Mouse (Mus musculus): ENCODE measurements around the gene Thra. TPM values are rescaled to one million over a fixed set of nuclear protein-coding genes. Genes with fewer than 3 reads are reported as not detected.

Thra gene
- polyA plus RNA-seq, 1 experiment from 2014 or later = 37.8 TPM

DNA sequence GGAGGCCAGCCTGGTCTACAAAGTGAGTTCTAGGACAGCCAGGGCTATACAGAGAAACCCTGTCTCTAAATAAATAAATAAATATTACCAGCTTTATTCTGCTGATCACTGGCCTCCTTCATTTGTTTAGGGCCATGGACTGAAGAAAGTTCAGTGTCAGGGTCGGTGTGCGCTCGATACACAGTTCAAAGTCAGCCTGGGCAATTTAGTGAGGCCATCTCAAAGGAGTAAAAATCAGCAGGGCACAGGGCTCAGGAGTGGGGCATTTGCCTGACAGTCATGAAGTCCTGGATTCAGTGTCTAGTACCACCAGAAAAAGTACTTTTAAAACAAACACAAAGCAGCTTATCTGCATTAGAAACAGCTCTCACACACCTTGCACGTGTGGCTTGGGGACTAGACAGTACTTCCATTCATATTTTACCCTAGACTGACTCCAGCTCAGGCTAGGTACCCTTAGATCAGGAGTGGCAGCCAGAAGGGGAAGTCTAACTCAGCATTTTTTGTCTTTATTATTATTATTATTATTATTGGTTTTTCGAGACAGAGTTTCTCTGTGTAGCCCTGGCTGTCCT, 50.3 kb downstream of the Thra start:
- H3K27me3 ChIP-seq (ENCODE audit: control insufficient read depth, insufficient read depth, low read length) = no peaks in the 10 kb centered on the region
- H3K9ac ChIP-seq (ENCODE audit: low read length) = no peak overlapping the region
- peaks cover 36% of the 10 kb centered on the region for H3K4me1 ChIP-seq (ENCODE audit: control insufficient read depth, insufficient read depth, low read length)
- peak overlapping the region; percentile 33; the same call in 1 of the 2 replicates for H3K27ac ChIP-seq (ENCODE audit: low read length)
- WGBS = 77% methylated on average over 5 of the region's 5 CpGs
- no peak overlapping the region for H3K4me3 ChIP-seq (replicated peaks; ENCODE audit: low read length)
- H3K9me3 ChIP-seq (replicated peaks; ENCODE audit: control insufficient read depth, low read length) = no peaks in the 10 kb centered on the region
- ATAC-seq (ENCODE audit: insufficient read depth, low FRiP score) = no peak
- no peaks in the 10 kb centered on the region for H3K36me3 ChIP-seq (ENCODE audit: control insufficient read depth, insufficient read depth, low read length)
- no peak overlapping the region for H3K4me2 ChIP-seq (ENCODE audit: low read depth, low read length)

DNA sequence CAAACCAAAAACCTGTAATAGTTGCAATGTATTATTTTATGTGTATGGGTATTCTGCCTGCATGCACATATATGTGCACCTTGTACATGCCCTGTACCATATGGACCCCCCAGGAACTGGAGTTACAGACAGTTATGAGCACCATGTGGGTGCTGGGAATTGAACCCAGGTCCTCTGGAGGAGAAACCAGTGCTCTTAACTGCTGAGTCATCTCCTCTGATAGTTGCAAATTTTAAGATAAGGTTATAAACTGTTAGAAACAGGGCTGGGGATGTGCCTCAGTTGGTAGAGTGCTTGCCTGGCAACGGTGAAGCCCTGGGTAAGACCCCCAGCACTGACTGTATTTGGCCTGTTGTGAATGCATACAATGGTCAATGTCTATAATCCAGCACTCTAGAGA, 51.0 kb downstream of the Thra start:
- peaks cover 29% of the 10 kb centered on the region for H3K4me1 ChIP-seq (ENCODE audit: control insufficient read depth, insufficient read depth, low read length)
- ATAC-seq (ENCODE audit: insufficient read depth, low FRiP score) = no peak
- 81% methylated on average over 1 of the region's 1 CpGs for WGBS

DNA sequence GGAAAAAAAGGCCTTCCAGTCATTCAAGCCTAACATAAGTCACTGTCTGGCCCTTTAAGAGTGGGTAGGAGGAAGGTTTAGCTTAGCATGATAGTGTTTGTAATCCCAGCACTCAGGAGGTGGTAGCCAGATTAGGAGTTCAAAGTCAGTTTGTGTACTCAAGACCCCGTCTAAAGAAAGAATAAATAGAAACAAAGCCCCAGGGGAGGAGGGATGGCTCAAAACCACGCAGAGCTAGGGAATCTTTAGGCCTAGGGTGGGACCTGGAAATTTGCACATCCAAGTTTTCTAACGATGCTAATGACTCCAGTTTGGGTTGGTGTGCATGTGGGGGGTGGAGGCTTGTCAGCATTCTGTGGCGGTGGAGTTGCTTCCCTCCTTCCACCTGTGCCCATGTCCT, 51.6 kb downstream of the Thra start:
- no peaks in the 10 kb centered on the region for H3K27me3 ChIP-seq (ENCODE audit: control insufficient read depth, insufficient read depth, low read length)
- no peak overlapping the region for H3K4me3 ChIP-seq (replicated peaks; ENCODE audit: low read length)
- no peaks in the 10 kb centered on the region for H3K9me3 ChIP-seq (replicated peaks; ENCODE audit: control insufficient read depth, low read length)
- 23% methylated on average over 4 of the region's 4 CpGs for WGBS
- peaks cover 23% of the 10 kb centered on the region for H3K4me1 ChIP-seq (ENCODE audit: control insufficient read depth, insufficient read depth, low read length)
- no peak overlapping the region for H3K9ac ChIP-seq (ENCODE audit: low read length)
- H3K27ac ChIP-seq (ENCODE audit: low read length) = peak overlapping the region; percentile 11; the same call in 1 of the 2 replicates
- ATAC-seq (ENCODE audit: insufficient read depth, low FRiP score) = no peak
- H3K36me3 ChIP-seq (ENCODE audit: control insufficient read depth, insufficient read depth, low read length) = no peaks in the 10 kb centered on the region
- no peak overlapping the region for H3K4me2 ChIP-seq (ENCODE audit: low read depth, low read length)

More for the DNA sequence above, 51.0 kb downstream of the Thra start:
- no peak overlapping the region for H3K4me2 ChIP-seq (ENCODE audit: low read depth, low read length)
- no peaks in the 10 kb centered on the region for H3K9me3 ChIP-seq (replicated peaks; ENCODE audit: control insufficient read depth, low read length)
- H3K27ac ChIP-seq (ENCODE audit: low read length) = no peak overlapping the region
- no peaks in the 10 kb centered on the region for H3K27me3 ChIP-seq (ENCODE audit: control insufficient read depth, insufficient read depth, low read length)
- H3K9ac ChIP-seq (ENCODE audit: low read length) = no peak overlapping the region
- H3K36me3 ChIP-seq (ENCODE audit: control insufficient read depth, insufficient read depth, low read length) = no peaks in the 10 kb centered on the region
- no peak overlapping the region for H3K4me3 ChIP-seq (replicated peaks; ENCODE audit: low read length)

DNA sequence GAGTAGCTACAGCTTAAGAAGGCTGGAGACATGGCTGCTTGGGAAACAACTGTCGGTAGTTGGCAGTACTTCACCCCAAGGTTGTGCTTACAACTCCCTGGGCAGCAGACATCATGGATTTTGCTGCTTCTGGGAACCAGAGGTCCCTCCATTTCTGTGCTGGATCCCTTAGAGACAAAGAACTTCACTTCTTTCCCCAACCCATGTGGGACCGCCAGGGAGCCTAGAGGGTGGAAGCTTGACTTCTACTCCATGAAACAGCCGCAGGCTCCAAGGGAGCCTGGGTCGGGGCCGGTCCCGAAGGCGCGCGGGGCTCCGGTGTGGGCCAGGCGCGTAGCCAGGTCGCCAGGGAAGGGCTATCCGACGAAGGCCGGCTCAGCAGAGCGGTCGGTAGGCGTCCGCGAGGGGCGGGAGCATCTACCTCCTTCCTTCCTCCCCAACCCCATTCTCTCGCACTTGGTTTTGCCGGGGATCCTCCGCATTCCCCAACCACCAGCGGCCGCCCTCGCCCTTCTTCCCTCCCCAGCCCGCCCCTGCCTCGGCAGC, 54.1 kb downstream of the Thra start:
- peak; percentile 63 for ATAC-seq (ENCODE audit: insufficient read depth, low FRiP score)
- H3K4me3 ChIP-seq (replicated peaks; ENCODE audit: low read length) = peak overlapping the region; percentile 100
- peak overlapping the region; percentile 97 for H3K4me2 ChIP-seq (ENCODE audit: low read depth, low read length)
- H3K4me1 ChIP-seq (ENCODE audit: control insufficient read depth, insufficient read depth, low read length) = peaks cover 29% of the 10 kb centered on the region
- H3K9me3 ChIP-seq (replicated peaks; ENCODE audit: control insufficient read depth, low read length) = no peaks in the 10 kb centered on the region
- H3K9ac ChIP-seq (ENCODE audit: low read length) = peak overlapping the region; percentile 100
- WGBS = 1% methylated on average over 30 of the region's 30 CpGs
- no peaks in the 10 kb centered on the region for H3K27me3 ChIP-seq (ENCODE audit: control insufficient read depth, insufficient read depth, low read length)
- no peaks in the 10 kb centered on the region for H3K36me3 ChIP-seq (ENCODE audit: control insufficient read depth, insufficient read depth, low read length)
- peak overlapping the region; percentile 100 for H3K27ac ChIP-seq (ENCODE audit: low read length)

DNA sequence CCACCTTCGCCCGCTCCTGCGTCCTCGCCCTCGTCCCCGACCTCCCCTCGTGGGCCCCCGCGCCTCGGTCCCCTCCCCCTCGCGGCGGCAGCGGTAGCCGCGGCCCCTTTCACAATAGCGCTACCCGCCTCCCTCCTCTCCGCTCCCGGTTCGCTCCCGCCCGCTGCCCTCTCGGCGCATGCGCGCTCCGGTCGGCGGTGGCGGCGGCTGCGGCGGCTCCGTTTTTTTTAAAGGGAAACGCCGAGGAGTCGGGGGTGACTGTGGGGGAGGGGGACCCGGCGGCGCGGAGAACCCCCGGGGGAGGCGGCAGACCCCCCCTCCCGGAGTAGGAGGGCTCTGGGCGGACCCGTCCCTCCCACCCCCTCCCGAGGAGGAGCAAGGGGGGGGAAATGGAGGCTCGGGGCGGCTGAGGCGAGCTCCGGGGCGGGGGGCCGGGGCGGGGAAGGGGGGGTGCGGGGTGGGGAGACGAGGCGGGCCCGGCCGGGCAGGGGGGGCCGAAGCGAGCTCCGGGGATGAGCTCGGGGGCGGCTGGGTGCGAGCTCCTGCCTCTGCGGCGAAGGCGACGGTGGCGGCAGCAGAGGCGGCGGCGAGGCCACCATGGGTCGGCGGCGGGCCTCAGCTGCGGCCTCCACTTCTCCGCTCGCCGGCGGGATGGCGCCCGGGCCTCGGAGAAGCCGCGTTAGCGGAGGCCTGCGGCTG, 54.7 kb downstream of the Thra start, which contains the start of gene Msl1:
TSS of gene Msl1 (plus strand) at position 502 of the 699 bp plus-strand sequence.
- Histone ChIP-seq H3K36me3 (ENCODE audit: control insufficient read depth, insufficient read depth, low read length) (no peaks in the 10 kb centered on the region), H3K27ac (ENCODE audit: low read length) (peak within 1 kb of the TSS; percentile 100)

DNA sequence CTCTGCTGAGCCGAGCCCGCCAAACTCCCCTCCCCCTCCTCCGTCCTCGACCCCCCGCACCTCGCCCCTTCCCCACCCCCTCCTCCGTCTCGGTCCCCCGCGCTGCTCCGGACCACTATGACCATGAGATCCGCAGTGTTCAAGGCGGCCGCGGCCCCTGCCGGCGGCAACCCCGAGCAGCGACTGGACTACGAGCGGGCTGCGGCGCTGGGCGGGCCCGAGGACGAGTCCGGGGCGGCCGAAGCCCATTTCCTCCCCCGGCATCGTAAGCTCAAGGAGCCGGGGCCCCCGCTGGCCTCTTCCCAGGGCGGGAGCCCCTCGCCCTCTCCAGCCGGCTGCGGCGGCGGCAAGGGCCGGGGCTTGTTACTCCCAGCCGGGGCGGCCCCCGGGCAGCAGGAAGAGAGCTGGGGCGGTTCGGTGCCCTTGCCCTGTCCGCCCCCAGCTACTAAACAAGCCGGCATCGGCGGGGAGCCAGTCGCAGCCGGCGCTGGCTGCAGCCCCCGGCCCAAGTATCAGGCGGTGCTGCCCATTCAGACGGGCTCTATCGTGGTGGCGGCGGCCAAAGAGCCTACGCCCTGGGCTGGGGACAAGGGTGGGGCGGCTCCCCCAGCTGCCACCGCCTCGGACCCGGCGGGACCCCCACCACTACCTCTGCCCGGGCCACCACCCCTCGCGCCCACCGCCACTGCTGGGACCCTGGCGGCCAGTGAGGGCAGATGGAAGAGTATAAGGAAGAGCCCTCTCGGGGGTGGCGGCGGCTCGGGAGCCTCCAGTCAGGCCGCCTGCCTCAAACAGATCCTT, 55.5 kb downstream of the Thra start:
- H3K4me3 ChIP-seq (replicated peaks; ENCODE audit: low read length) = peak overlapping the region; percentile 100
- H3K4me2 ChIP-seq (ENCODE audit: low read depth, low read length) = peak overlapping the region; percentile 97
- under 1% methylated on average over 63 of the region's 74 CpGs for WGBS

More for the DNA sequence above, 54.7 kb downstream of the Thra start, which contains the start of gene Msl1:
- WGBS = under 1% methylated on average over 63 of the region's 89 CpGs
- H3K9me3 ChIP-seq (replicated peaks; ENCODE audit: control insufficient read depth, low read length) = no peaks in the 10 kb centered on the region
- ATAC-seq (ENCODE audit: insufficient read depth, low FRiP score) = peak; percentile 73
- H3K4me1 ChIP-seq (ENCODE audit: control insufficient read depth, insufficient read depth, low read length) = peaks cover 25% of the 10 kb centered on the region
- H3K27me3 ChIP-seq (ENCODE audit: control insufficient read depth, insufficient read depth, low read length) = no peaks in the 10 kb centered on the region
- H3K9ac ChIP-seq (ENCODE audit: low read length) = peak within 1 kb of the TSS; percentile 100
- peak within 1 kb of the TSS; percentile 97 for H3K4me2 ChIP-seq (ENCODE audit: low read depth, low read length)
- peak within 1 kb of the TSS; percentile 100 for H3K4me3 ChIP-seq (replicated peaks; ENCODE audit: low read length)

DNA sequence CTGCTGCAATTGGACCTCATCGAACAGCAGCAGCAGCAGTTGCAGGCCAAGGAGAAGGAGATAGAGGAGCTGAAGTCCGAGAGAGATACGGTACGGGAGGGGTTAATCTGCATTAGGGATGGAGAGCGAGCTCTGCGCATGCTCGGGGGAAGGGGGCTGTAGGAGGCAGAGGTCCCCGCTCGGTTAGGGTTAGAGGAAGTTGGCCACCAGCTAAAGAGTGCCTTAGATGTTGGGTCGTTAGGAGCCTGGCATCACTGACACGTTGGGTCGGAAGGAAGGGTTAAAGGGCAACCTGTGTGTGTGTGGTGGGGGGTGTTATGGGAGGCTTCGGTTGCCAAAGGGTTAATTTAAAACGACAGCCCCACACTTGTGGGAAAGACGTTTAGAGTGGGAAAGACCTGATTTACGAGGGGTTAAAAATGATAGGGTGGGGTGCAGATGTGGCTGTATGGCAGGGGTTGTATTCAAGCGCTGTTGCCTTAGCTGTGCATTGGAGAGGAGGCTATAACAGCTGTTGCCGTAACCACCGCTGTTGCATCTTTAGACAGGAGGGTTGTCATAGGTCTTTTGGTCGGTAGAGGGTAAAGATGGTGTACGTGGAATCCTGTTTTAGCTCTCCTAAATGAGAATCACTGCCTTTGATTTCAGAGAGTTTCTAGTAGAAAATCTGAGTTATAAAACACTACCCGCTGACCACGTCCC, 56.2 kb downstream of the Thra start:
- Histone ChIP-seq H3K9ac (ENCODE audit: low read length) (peak overlapping the region; percentile 100), H3K4me1 (ENCODE audit: control insufficient read depth, insufficient read depth, low read length) (peaks cover 25% of the 10 kb centered on the region), H3K27ac (ENCODE audit: low read length) (peak overlapping the region; percentile 100), H3K4me3 (replicated peaks; ENCODE audit: low read length) (peak overlapping the region; percentile 100), H3K9me3 (replicated peaks; ENCODE audit: control insufficient read depth, low read length) (no peaks in the 10 kb centered on the region), H3K36me3 (ENCODE audit: control insufficient read depth, insufficient read depth, low read length) (no peaks in the 10 kb centered on the region; the same call in 1 of the 2 replicates), H3K27me3 (ENCODE audit: control insufficient read depth, insufficient read depth, low read length) (no peaks in the 10 kb centered on the region), H3K4me2 (ENCODE audit: low read depth, low read length) (peak overlapping the region; percentile 97)
- peak; percentile 12; the same call in 1 of the 2 replicates for ATAC-seq (ENCODE audit: insufficient read depth, low FRiP score)
- 2% methylated on average over 23 of the region's 23 CpGs for WGBS

More for the DNA sequence above, 55.5 kb downstream of the Thra start:
- H3K4me1 ChIP-seq (ENCODE audit: control insufficient read depth, insufficient read depth, low read length) = peaks cover 25% of the 10 kb centered on the region
- H3K27ac ChIP-seq (ENCODE audit: low read length) = peak overlapping the region; percentile 100
- no peaks in the 10 kb centered on the region for H3K27me3 ChIP-seq (ENCODE audit: control insufficient read depth, insufficient read depth, low read length)
- H3K9me3 ChIP-seq (replicated peaks; ENCODE audit: control insufficient read depth, low read length) = no peaks in the 10 kb centered on the region
- H3K9ac ChIP-seq (ENCODE audit: low read length) = peak overlapping the region; percentile 100
- no peaks in the 10 kb centered on the region; the same call in 1 of the 2 replicates for H3K36me3 ChIP-seq (ENCODE audit: control insufficient read depth, insufficient read depth, low read length)
- peak; percentile 41 for ATAC-seq (ENCODE audit: insufficient read depth, low FRiP score)

DNA sequence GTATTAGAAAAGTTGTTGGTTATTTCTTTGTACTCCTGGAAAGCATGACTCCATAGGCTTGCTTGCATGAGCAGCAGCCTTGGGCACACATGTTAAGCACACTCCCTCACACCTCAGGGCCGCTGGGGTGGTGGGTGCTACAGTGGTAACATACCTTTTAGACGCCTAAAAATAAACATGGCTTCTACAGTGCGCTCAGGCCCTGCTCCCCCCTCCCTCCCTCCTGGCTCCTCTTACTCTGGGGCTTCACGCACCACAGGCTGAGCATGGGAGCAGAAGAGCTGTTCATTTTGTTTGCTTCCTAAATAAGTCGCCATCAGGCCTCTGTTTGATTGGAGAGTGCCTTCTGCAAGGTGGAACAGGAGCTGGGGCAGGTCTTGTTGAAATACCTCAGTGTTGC, 56.9 kb downstream of the Thra start:
- Histone ChIP-seq H3K4me1 (ENCODE audit: control insufficient read depth, insufficient read depth, low read length) (peaks cover 25% of the 10 kb centered on the region), H3K4me2 (ENCODE audit: low read depth, low read length) (peak overlapping the region; percentile 97), H3K27me3 (ENCODE audit: control insufficient read depth, insufficient read depth, low read length) (no peaks in the 10 kb centered on the region), H3K9me3 (replicated peaks; ENCODE audit: control insufficient read depth, low read length) (no peaks in the 10 kb centered on the region), H3K4me3 (replicated peaks; ENCODE audit: low read length) (peak overlapping the region; percentile 100), H3K36me3 (ENCODE audit: control insufficient read depth, insufficient read depth, low read length) (no peaks in the 10 kb centered on the region; the same call in 1 of the 2 replicates), H3K9ac (ENCODE audit: low read length) (peak overlapping the region; percentile 100), H3K27ac (ENCODE audit: low read length) (0 out of 2 replicates have a peak overlapping the region, but pooled peaks have one; percentile 100)
- under 1% methylated on average over 5 of the region's 5 CpGs for WGBS
- no peak for ATAC-seq (ENCODE audit: insufficient read depth, low FRiP score)

All from stomach, embryonic 16.5 days (tissue).